Mouse (Mus musculus): Measurements from ENCODE around the gene Ran. TPM values are rescaled to one million over a fixed set of nuclear protein-coding genes. Genes with fewer than 3 reads are reported as not detected.

Gene Ran
- total and polyA plus RNA-seq, 2 experiments from 2014 or later, result 312 to 330 TPM

DNA sequence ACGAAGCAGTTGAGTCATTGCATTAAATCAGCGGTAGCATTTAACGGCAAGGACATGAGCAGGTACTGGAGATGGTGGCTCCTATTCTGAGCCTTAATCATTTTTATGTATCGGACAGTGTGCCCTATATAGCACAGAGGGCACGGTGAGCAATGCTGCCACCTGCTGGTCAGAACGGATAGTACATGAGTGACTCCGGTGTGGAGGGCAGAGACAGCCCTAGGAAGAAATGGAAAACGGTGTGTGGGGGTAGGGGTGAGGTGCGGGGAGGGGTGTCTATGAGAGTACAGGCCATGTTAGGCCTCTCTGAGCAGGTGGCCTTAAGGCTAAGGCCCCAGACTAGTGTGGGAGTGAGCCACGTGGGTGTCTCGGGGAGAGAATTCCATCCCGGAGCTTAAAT lies 38.3 kb upstream of the Ran start:
- H3K9me3 ChIP-seq (ENCODE audit: low read length), result peaks cover 2% of the 10 kb centered on the region; the same call in 1 of the 2 replicates
- no peak overlapping the region for H3K27ac ChIP-seq (ENCODE audit: low read depth, low read length)
- no peak overlapping the region for H3K9ac ChIP-seq
- no peaks in the 10 kb centered on the region for H3K27me3 ChIP-seq (ENCODE audit: insufficient read depth, low read length)
- DNase-seq (peak; percentile 76), ATAC-seq (peak; percentile 74)
- TF ChIP-seq CTCF (IDR thresholded peaks at IDR 0.05; ENCODE audit: low read depth), result peak; percentile 89
- H3K4me3 ChIP-seq (ENCODE audit: low read depth, low read length), result no peak overlapping the region
- no peak overlapping the region for H3K4me2 ChIP-seq (ENCODE audit: low read depth)
- 23% methylated on average over 12 of the region's 12 CpGs for WGBS
- H3K4me1 ChIP-seq (ENCODE audit: insufficient read depth), result no peaks in the 10 kb centered on the region
- H3K36me3 ChIP-seq (ENCODE audit: insufficient read depth), result peaks cover 16% of the 10 kb centered on the region

DNA sequence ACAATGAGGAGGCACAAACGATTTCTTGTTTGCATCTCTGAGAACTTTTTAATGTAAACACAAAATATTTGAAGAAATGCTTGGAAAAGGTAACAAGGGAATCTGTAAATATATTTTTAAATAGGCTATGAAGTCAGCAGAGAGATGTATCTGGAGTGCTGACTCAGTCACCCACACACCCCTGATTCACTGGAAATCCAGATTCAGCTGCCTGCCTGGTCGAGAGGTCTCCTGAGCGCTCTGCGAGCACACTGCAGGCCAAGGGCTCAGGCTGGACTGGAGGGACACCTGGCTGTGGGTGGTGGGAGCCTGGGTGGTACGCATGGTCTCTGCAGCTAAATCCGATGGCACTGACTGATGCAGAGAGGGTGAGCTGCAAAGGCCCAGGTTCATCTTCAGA lies 35.3 kb upstream of the Ran start:
- WGBS, result 93% methylated on average over 6 of the region's 6 CpGs
- Histone ChIP-seq H3K4me1 (ENCODE audit: insufficient read depth) (no peaks in the 10 kb centered on the region), H3K9me3 (ENCODE audit: low read length) (peaks cover 2% of the 10 kb centered on the region; the same call in 1 of the 2 replicates)

DNA sequence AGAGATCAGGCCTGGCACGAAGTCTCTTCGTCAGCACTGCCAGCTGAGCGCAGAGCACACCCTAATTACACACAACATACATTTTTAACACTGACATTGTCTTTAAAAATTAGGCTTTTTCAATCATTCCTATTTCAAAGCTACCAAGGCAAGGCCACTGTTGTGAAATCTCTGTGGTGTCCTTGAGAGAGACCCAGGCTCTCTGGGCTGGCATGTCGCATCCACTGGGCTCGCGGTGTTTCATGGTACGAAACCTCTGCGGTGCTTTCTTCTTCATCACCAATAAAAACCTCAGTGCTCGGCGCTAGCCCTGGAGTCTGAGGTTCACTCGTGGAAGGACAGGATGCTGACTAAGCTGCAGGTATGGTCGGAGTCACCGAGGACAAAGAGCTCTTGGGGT lies 33.9 kb upstream of the Ran start:
- 79% methylated on average over 13 of the region's 13 CpGs for WGBS
- no peak overlapping the region for H3K27ac ChIP-seq (ENCODE audit: low read depth, low read length)
- H3K9ac ChIP-seq, result no peak overlapping the region
- H3K4me2 ChIP-seq (ENCODE audit: low read depth), result no peak overlapping the region
- no peaks in the 10 kb centered on the region for H3K9me3 ChIP-seq (ENCODE audit: low read length)
- peaks cover 31% of the 10 kb centered on the region for H3K36me3 ChIP-seq (ENCODE audit: insufficient read depth)
- no peak for TF ChIP-seq CTCF (IDR thresholded peaks at IDR 0.05; ENCODE audit: low read depth)
- H3K4me3 ChIP-seq (ENCODE audit: low read depth, low read length), result no peak overlapping the region
- H3K4me1 ChIP-seq (ENCODE audit: insufficient read depth), result no peaks in the 10 kb centered on the region
- ATAC-seq (no peak), DNase-seq (no peak)
- H3K27me3 ChIP-seq (ENCODE audit: insufficient read depth, low read length), result no peaks in the 10 kb centered on the region

More for the DNA sequence above, 35.3 kb upstream of the Ran start:
- H3K27ac ChIP-seq (ENCODE audit: low read depth, low read length), result no peak overlapping the region
- no peak for TF ChIP-seq CTCF (IDR thresholded peaks at IDR 0.05; ENCODE audit: low read depth)
- no peak for ATAC-seq
- no peak overlapping the region for H3K4me2 ChIP-seq (ENCODE audit: low read depth)
- H3K9ac ChIP-seq, result no peak overlapping the region
- H3K4me3 ChIP-seq (ENCODE audit: low read depth, low read length), result no peak overlapping the region
- H3K27me3 ChIP-seq (ENCODE audit: insufficient read depth, low read length), result no peaks in the 10 kb centered on the region
- H3K36me3 ChIP-seq (ENCODE audit: insufficient read depth), result peaks cover 23% of the 10 kb centered on the region
- DNase-seq, result no peak

DNA sequence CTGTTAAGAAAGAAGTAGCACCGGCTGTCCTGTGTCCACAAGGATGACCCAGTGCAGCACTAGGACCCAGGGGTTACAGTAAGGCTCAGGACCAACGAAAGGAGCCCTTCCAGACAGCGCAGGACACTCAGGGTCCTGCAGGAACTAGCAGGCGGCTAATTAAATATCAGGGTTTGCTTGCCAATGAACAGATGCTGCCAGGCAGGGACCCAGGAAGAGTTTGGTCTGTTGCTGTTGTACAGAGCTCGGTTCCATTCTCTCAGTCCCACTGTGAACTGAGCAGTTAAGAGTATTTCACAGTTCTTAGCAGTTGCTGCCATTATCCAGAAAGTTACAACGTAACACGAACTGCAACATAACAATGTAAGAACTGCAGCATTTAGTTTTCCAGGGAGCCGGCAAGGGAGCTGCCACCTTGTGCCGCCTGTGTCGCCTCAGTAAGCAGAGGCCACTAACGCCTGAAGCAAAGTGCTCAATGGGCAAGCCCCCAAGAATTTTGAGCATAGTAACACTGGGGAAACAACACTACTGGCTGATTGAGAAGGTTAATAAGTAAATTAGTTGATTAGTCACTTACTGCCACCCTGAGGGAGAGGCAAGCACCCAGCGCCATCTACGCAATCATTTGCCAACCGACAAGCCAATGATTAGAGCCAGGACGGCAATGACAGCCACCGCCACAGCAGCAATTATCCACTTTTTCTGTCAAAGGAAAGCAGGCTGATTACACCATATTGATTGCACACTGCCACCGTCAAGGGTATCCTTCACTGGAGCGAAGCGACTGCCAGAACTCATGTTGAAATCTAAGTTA lies 32.5 kb upstream of the Ran start:
- H3K9me3 ChIP-seq (ENCODE audit: low read length), result no peaks in the 10 kb centered on the region
- no peaks in the 10 kb centered on the region for H3K27me3 ChIP-seq (ENCODE audit: insufficient read depth, low read length)
- no peak overlapping the region for H3K4me3 ChIP-seq (ENCODE audit: low read depth, low read length)
- H3K4me1 ChIP-seq (ENCODE audit: insufficient read depth), result no peaks in the 10 kb centered on the region
- no peak overlapping the region for H3K9ac ChIP-seq
- H3K27ac ChIP-seq (ENCODE audit: low read depth, low read length), result no peak overlapping the region
- peak; percentile 63 for DNase-seq
- no peak overlapping the region for H3K4me2 ChIP-seq (ENCODE audit: low read depth)
- peak; percentile 76 for ATAC-seq
- H3K36me3 ChIP-seq (ENCODE audit: insufficient read depth), result peaks cover 44% of the 10 kb centered on the region
- WGBS, result 40% methylated on average over 19 of the region's 19 CpGs
- TF ChIP-seq CTCF (IDR thresholded peaks at IDR 0.05; ENCODE audit: low read depth), result 0 out of 2 replicates have a peak, but pooled peaks have one; percentile 12

DNA sequence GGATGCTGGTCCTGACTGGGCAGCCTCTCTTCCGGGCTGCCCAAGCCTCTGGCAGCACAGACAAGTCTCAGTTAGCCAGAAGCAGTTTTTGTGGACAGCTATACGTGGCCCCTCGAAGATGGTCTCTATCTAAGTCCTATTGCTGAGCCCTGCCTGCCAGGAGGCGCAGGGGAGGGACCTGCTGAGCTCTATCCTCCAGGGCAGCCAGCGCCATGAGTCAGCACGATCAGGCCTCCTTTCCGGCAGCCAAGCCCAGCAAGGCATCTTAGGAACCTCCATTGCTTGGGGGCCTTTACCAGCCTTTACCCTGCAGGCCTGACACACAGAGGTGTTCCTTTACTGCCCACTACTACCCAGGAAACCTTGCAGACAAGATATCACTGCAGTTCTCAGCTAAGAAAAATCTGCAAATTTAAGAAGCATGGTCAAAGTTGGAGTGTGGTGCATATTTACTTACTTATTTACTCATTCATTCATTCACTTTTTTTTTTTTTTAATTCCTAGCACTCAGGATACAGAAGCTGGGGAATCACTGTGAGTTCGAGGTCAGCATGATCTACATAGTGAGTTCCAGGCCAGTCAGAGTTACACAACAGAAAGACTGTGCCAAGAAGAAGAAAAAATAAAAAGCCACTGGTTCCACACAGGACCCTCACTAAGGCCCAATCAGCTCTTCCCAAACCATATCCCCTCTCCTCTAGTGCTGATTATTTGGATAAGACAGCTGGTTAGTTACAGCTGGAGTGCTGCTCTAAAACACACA lies 19.0 kb upstream of the Ran start:
- TF ChIP-seq CTCF (IDR thresholded peaks at IDR 0.05; ENCODE audit: low read depth), result no peak
- Histone ChIP-seq H3K27ac (ENCODE audit: low read depth, low read length) (no peak overlapping the region), H3K9me3 (ENCODE audit: low read length) (no peaks in the 10 kb centered on the region), H3K4me3 (ENCODE audit: low read depth, low read length) (no peak overlapping the region), H3K4me2 (ENCODE audit: low read depth) (no peak overlapping the region), H3K4me1 (ENCODE audit: insufficient read depth) (no peaks in the 10 kb centered on the region), H3K27me3 (ENCODE audit: insufficient read depth, low read length) (no peaks in the 10 kb centered on the region), H3K9ac (no peak overlapping the region), H3K36me3 (ENCODE audit: insufficient read depth) (peaks cover 18% of the 10 kb centered on the region; the same call in 1 of the 2 replicates)
- DNase-seq (no peak), ATAC-seq (no peak)
- WGBS, result 49% methylated on average over 8 of the region's 8 CpGs

DNA sequence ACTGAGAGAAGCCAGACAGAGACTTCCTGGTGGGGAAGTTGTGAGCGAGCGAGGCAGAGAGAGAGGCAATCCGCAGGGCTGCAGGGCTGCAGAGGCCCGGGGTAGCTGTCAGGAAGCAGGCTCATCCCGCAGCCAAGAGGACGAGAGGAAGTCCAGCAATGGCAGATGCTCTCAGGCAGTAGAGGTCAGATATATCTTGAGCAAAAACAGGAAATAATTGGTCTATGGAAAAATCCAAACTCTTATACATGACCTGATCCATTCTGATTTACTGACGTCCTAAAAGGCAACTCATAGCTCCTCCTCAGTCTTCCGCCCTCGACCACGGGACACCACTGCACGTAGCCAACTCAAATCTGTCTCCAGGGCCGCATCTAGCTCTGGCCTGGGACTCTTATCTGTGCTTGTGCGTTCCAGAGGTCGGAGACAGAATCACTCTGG lies 17.3 kb upstream of the Ran start:
- DNase-seq (no peak), ATAC-seq (no peak)
- 0 out of 2 replicates have a peak, but pooled peaks cover 7% of the 10 kb centered on the region for H3K4me1 ChIP-seq (ENCODE audit: insufficient read depth)
- no peak overlapping the region for H3K9ac ChIP-seq
- H3K36me3 ChIP-seq (ENCODE audit: insufficient read depth), result peaks cover 13% of the 10 kb centered on the region; the same call in 1 of the 2 replicates
- no peak overlapping the region for H3K4me3 ChIP-seq (ENCODE audit: low read depth, low read length)
- no peak overlapping the region for H3K27ac ChIP-seq (ENCODE audit: low read depth, low read length)
- TF ChIP-seq CTCF (IDR thresholded peaks at IDR 0.05; ENCODE audit: low read depth), result no peak
- WGBS, result 64% methylated on average over 14 of the region's 14 CpGs
- no peaks in the 10 kb centered on the region for H3K27me3 ChIP-seq (ENCODE audit: insufficient read depth, low read length)
- no peaks in the 10 kb centered on the region for H3K9me3 ChIP-seq (ENCODE audit: low read length)
- no peak overlapping the region for H3K4me2 ChIP-seq (ENCODE audit: low read depth)

DNA sequence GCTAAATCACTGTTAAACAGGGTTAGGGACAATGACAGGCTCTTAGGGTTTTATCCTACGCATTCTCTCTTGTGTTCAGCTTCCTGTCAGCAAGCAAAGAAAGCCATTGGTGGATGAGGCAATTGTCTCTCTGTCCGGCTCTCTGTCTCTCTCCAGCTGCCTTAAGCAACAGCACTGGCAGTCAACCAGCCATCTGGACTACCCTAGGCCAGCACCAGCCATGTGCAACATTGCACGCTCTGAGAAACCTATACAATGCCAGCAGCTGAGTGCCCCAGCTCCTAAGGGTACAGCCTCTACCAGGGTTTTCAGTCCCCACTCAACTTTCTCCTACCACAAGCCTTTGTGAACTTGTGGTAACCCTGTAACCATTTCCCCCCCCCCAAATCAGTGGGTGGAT lies 14.5 kb upstream of the Ran start:
- H3K27ac ChIP-seq (ENCODE audit: low read depth, low read length), result no peak overlapping the region
- H3K27me3 ChIP-seq (ENCODE audit: insufficient read depth, low read length), result no peaks in the 10 kb centered on the region
- WGBS, result 63% methylated on average over 3 of the region's 3 CpGs
- H3K9me3 ChIP-seq (ENCODE audit: low read length), result no peaks in the 10 kb centered on the region
- peaks cover 7% of the 10 kb centered on the region; the same call in 1 of the 2 replicates for H3K36me3 ChIP-seq (ENCODE audit: insufficient read depth)
- no peak for TF ChIP-seq CTCF (IDR thresholded peaks at IDR 0.05; ENCODE audit: low read depth)
- H3K9ac ChIP-seq, result no peak overlapping the region
- H3K4me2 ChIP-seq (ENCODE audit: low read depth), result no peak overlapping the region
- H3K4me1 ChIP-seq (ENCODE audit: insufficient read depth), result 0 out of 2 replicates have a peak, but pooled peaks cover 8% of the 10 kb centered on the region
- DNase-seq (no peak), ATAC-seq (no peak)
- H3K4me3 ChIP-seq (ENCODE audit: low read depth, low read length), result no peak overlapping the region

Data from forebrain, postnatal 0 days (tissue).